Mouse (Mus musculus) ES-E14 (cell line): ENCODE results near the gene Znfx1.

ENCODE experiments used
- CHD2 ChIP-seq: IDR thresholded peaks from 2 replicates; pipeline ENCODE4 v1.6.1; 2014; ENCODE audit warnings: mild to moderate bottlenecking, low read depth, low read length, inconsistent platforms
- HCFC1 ChIP-seq: IDR thresholded peaks from 2 replicates; pipeline ENCODE4 v1.6.1; 2012; ENCODE audit warnings: low read length, inconsistent platforms, borderline replicate concordance; ENCODE audit not compliant: insufficient read depth
- ZC3H11A ChIP-seq: IDR thresholded peaks from 2 replicates; pipeline ENCODE4 v1.6.1; 2012; ENCODE audit warnings: low read depth, mild to moderate bottlenecking, inconsistent platforms, low read length, borderline replicate concordance
- ZNF384 ChIP-seq: IDR thresholded peaks from 2 replicates; pipeline ENCODE4 v1.6.1; 2012; ENCODE audit warnings: low read depth, low read length, inconsistent platforms

DNA sequence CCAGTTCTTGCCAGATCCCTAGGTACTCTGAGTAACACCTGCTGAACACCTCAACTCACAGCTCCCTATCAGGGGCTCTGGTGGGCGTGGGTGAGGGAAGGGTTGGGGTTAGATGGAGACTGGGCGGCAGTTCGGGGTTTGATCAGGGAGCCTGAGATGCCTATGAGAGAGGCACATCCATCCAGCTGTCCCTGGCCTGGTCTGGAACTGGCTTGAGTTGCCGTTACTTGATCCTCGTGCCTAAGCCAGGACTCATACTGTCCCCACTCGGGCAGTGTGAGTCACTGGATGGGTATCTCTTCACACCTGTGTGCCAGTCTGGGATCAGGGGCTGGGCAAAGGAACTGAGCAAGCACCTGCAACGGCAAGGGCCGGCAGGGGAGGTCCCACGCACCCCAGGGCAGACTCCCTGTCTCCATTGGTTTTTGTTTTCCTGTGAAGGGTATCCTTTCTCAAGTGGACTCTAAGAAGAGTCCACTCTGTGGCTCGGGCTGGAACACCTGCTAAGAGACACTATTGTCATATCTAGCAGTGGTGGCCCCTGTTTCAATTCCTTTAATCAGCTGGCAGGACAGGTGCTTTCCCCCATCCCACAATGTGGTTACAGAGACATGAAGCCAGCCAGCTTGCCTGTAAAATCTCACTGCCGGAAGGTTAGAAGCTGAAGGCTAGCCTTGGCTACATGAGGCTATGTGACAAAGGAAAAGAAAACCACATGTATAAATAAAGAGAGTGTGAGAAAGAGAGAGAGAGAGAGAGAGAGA is 14.6 kb upstream of the Znfx1 start:
- no peak for TF ChIP-seq CHD2
- TF ChIP-seq ZC3H11A, result no peak
- TF ChIP-seq ZNF384, result no peak
- no peak for TF ChIP-seq HCFC1
